Mouse (Mus musculus): Measurements from ENCODE around the gene Lrrc74a.

GRCm38 (mm10) chr12:86803651-86804307 is 69.6 kb downstream of the Lrrc74a start:
- TF ChIP-seq CTCF (IDR thresholded peaks at IDR 0.05; ENCODE audit: control insufficient read depth, insufficient read depth, insufficient replicate concordance, low read depth, low read length) (no peak), POLR2A (IDR thresholded peaks at IDR 0.05; ENCODE audit: control insufficient read depth, low read depth, low read length) (no peak)
